Mouse (Mus musculus) adrenal gland, postnatal 10 days (tissue): ENCODE data around the gene Lrrc40. TPM values are rescaled to one million over a fixed set of nuclear protein-coding genes. Genes with fewer than 3 reads are reported as not detected.
"Not testable (repeated sequence)": the region's sequence is repeated elsewhere in the genome, so short reads cannot be mapped to it uniquely, and the experiment has no call there.

Experiments used
- DNase-seq: peaks from one replicate; pipeline ENCODE4 v3.0.0; 2021; ENCODE audit warnings: mixed read lengths
- total RNA-seq, 2 experiments: library from RNA; stranded (reverse); gene quantifications; 2 replicates each; pipeline ENCODE4 v1.2.3; 2021

Lrrc40 gene
- total RNA-seq, 2 experiments from 2014 or later, result 29.6 to 30.1 TPM

- DNase-seq, result no peak
Measured at GRCm38 (mm10) chr3:158091601-158092000, 55.1 kb downstream of the Lrrc40 start.

GRCm38 (mm10) chr3:158093919-158094318 is 57.5 kb downstream of the Lrrc40 start:
- DNase-seq, result no peak

GRCm38 (mm10) chr3:158102043-158102442 is 65.6 kb downstream of the Lrrc40 start:
- not testable (repeated sequence) for DNase-seq

GRCm38 (mm10) chr3:158102530-158102929 is 66.1 kb downstream of the Lrrc40 start:
- DNase-seq, result not testable (repeated sequence)

GRCm38 (mm10) chr3:158103467-158103866 is 67.0 kb downstream of the Lrrc40 start:
- no peak for DNase-seq

GRCm38 (mm10) chr3:158105260-158105659 is 68.8 kb downstream of the Lrrc40 start:
- no peak for DNase-seq

Other genes starting within 250 kb of the Lrrc40 start
- 10 to 100 TPM; 14.9 to 27.8 TPM for gene Cth, start 111.6 kb upstream of the Lrrc40 start, total RNA-seq
- 10 to 100 TPM; 58.7 to 62.5 TPM for gene Ankrd13c, start 89.4 kb upstream of the Lrrc40 start, total RNA-seq
- gene Srsf11, start within 50 bp of the Lrrc40 start, total RNA-seq, result 100 to 1,000 TPM; 117 to 156 TPM